Mouse (Mus musculus): Measurements from ENCODE around the gene Psmb9. TPM values are rescaled to one million over a fixed set of nuclear protein-coding genes. Genes with fewer than 3 reads are reported as not detected.
"Not testable (repeated sequence)": the region's sequence is repeated elsewhere in the genome, so short reads cannot be mapped to it uniquely, and the experiment has no call there.

The Psmb9 gene
- total RNA-seq, 1 experiment from 2014 or later, result 124 TPM

GRCm38 (mm10) chr17:34169279-34169678 lies 18.3 kb downstream of the Psmb9 start:
- ATAC-seq (replicated peaks in 1 of 2; ENCODE audit: insufficient read depth in 1 of 2, low FRiP score in 2 of 2, low TSS enrichment in 1 of 2, low read depth in 1 of 2, poor library complexity in 2 of 2, severe bottlenecking in 2 of 2), result peak in 1 of 2 experiments; percentile 38; a peak in 2 of 4 replicates

DNA sequence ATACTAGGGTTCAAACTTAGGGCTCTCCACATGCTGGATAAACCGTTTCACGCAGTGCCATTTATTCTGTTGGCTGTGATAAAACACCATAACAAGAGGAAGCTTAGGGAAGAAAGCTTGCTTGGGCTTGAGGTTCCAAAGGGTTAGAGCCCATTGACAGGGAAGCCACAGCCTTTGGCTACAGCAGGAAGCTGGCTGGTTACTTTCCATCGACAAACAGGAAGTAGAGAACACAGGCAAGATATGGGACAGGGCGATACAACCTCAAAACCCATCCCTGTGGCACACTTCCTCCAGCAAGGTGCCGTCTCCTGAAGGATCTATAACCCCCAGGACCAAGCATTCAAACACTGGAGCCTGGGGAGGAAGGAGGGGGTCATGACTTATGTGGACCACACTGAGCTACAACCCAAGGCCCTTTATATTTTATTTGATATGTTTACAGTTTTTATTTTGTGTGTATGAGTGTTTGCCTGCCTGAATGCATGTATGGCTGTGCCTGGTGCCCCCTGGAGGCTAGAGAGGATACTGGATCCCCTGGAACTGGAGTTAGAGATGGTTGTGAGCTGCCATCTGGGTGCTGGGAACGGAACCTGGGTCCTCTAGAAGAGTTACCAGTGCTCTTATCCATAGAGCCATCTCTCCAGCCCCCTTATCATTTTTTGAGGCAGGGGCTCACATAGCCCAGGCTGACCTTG lies 22.4 kb downstream of the Psmb9 start:
- peak; percentile 59 to 75 for ATAC-seq (replicated peaks in 1 of 2; ENCODE audit: insufficient read depth in 1 of 2, low FRiP score in 2 of 2, low TSS enrichment in 1 of 2, low read depth in 1 of 2, poor library complexity in 2 of 2, severe bottlenecking in 2 of 2)

GRCm38 (mm10) chr17:34164202-34164895 lies 23.2 kb downstream of the Psmb9 start:
- ATAC-seq (replicated peaks in 1 of 2; ENCODE audit: insufficient read depth in 1 of 2, low FRiP score in 2 of 2, low TSS enrichment in 1 of 2, low read depth in 1 of 2, poor library complexity in 2 of 2, severe bottlenecking in 2 of 2), result peak in 1 of 2 experiments; percentile 39; a peak in 2 of 4 replicates

- ATAC-seq (replicated peaks in 1 of 2; ENCODE audit: insufficient read depth in 1 of 2, low FRiP score in 2 of 2, low TSS enrichment in 1 of 2, low read depth in 1 of 2, poor library complexity in 2 of 2, severe bottlenecking in 2 of 2), result no peak
These were observed 32.0 kb downstream of the Psmb9 start for GRCm38 (mm10) chr17:34155534-34155933.

DNA sequence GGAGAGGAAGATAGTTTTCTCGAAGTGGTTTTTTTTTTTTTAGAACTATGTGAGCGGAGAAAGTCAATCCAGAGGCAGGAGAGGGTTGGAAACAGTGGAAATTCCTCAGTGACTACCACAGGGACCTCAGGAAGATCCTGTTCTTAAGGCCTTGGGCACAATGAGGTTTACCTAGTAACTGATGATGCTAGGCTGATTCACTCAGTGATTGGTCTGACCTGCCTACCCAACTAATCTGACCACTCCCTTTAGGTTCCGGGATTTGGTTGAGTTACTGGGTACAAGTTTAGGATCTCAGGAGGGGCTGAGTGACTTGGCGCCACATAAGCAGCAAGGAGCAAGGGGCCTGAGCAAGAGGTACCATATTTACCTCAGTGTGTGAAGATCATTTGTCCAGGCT lies 34.6 kb downstream of the Psmb9 start, which contains the start of gene H2-DMb1:
Gene H2-DMb1 (plus strand): TSS at position 150 of the 400 bp plus-strand sequence.
- peak; percentile 79 to 84 for ATAC-seq (replicated peaks in 1 of 2; ENCODE audit: insufficient read depth in 1 of 2, low FRiP score in 2 of 2, low TSS enrichment in 1 of 2, low read depth in 1 of 2, poor library complexity in 2 of 2, severe bottlenecking in 2 of 2)

DNA sequence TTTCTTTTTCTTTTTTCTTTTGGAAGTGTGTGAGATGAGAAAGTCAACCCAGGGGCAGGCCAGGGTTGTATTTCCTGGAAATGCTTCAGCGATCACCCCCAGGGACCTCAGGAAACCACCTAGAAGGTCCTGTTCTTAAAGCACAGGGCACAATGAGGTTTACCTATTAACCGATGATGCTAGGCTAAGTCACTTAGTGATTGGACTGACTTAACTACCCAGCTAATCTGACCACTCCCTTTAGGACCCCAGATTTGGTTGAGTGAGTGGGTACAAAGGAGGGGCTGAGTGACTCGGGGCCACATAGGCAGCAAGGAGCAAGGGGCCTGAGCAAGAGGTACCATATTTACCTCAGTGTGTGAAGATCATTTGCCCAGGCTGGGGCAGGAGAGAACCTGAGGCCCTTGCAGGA lies 42.6 kb downstream of the Psmb9 start:
- ATAC-seq (replicated peaks in 1 of 2; ENCODE audit: insufficient read depth in 1 of 2, low FRiP score in 2 of 2, low TSS enrichment in 1 of 2, low read depth in 1 of 2, poor library complexity in 2 of 2, severe bottlenecking in 2 of 2), result no peak

DNA sequence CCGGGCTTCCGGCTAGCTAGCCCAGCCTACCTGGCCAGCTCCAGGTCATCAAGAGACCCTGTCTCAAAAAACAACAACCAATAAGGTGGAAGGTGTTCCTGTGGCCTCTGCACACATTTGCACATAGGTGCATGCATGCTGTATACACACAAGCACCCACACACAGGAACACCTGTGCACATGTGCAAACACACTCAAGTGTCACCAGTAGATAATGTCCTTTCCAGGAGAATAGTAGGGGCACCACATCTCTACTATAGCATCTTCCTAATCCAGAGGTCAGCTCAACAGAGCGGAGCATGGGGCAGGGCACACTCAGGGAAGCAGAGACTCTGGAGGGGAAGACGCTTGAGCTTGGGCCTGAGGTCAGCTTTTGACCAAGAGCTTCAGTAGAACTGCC lies 43.3 kb downstream of the Psmb9 start:
- not testable (repeated sequence) for ATAC-seq (replicated peaks in 1 of 2; ENCODE audit: insufficient read depth in 1 of 2, low FRiP score in 2 of 2, low TSS enrichment in 1 of 2, low read depth in 1 of 2, poor library complexity in 2 of 2, severe bottlenecking in 2 of 2)

GRCm38 (mm10) chr17:34143461-34143860 lies 44.1 kb downstream of the Psmb9 start:
- no peak for ATAC-seq (replicated peaks in 1 of 2; ENCODE audit: insufficient read depth in 1 of 2, low FRiP score in 2 of 2, low TSS enrichment in 1 of 2, low read depth in 1 of 2, poor library complexity in 2 of 2, severe bottlenecking in 2 of 2)

DNA sequence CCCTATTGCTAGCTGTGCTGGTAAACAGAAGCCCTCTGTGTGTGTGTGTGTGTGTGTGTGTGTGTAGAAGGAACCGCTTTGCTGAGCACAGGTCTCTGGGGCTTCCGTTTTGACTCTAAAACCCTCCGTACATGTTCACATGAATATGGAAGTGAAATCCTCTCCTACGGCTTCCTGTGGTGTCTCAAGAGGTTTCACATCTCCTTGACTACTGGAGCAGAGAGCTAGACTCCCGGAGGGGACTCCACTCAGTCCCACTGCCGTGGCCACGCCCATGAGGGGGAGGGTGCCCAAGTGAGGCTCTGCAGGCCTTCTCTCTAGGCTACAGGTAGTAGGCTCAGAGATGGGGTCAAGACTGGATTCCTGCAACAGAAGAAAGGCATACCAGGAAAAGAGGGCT lies 44.5 kb downstream of the Psmb9 start, which contains the start of gene H2-DMb2:
Gene H2-DMb2 (plus strand): TSS at position 275 of the 400 bp plus-strand sequence.
- peak; percentile 77 to 85 for ATAC-seq (replicated peaks in 1 of 2; ENCODE audit: insufficient read depth in 1 of 2, low FRiP score in 2 of 2, low TSS enrichment in 1 of 2, low read depth in 1 of 2, poor library complexity in 2 of 2, severe bottlenecking in 2 of 2)

DNA sequence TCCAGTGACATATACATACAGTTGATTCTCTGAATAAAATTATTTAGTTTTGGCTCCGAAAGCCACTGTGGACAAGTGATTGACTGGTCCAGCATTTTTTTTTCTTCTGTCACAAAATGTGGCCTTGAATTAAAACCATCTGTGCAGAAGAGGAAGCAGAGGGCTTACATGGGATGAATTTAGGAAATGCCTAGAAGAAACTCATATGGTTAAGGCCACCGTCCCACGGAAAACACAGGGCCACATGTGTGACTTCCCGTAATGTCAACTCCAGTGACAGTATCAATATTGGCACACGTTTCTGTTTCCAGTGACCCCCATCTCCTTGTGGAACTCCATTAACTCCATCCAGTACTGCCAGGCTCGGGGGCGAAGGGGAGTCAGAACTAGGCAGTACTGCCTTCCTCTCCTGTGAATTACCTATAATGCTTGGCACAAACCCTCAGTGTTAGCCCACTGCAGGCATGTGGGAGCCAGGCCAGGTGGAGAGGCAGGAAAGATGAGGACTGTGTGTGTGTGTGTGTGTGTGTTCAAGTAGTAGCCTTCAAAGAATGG lies 45.0 kb downstream of the Psmb9 start:
- peak in 1 of 2 experiments; percentile 18; a peak in 3 of 4 replicates for ATAC-seq (replicated peaks in 1 of 2; ENCODE audit: insufficient read depth in 1 of 2, low FRiP score in 2 of 2, low TSS enrichment in 1 of 2, low read depth in 1 of 2, poor library complexity in 2 of 2, severe bottlenecking in 2 of 2)

GRCm38 (mm10) chr17:34141448-34141847 lies 46.1 kb downstream of the Psmb9 start:
- ATAC-seq (replicated peaks in 1 of 2; ENCODE audit: insufficient read depth in 1 of 2, low FRiP score in 2 of 2, low TSS enrichment in 1 of 2, low read depth in 1 of 2, poor library complexity in 2 of 2, severe bottlenecking in 2 of 2), result 0 out of 4 replicates have a peak, but pooled peaks of 1 of the 2 experiments have one; percentile 18

GRCm38 (mm10) chr17:34140240-34140639 lies 47.3 kb downstream of the Psmb9 start:
- no peak for ATAC-seq (replicated peaks in 1 of 2; ENCODE audit: insufficient read depth in 1 of 2, low FRiP score in 2 of 2, low TSS enrichment in 1 of 2, low read depth in 1 of 2, poor library complexity in 2 of 2, severe bottlenecking in 2 of 2)

DNA sequence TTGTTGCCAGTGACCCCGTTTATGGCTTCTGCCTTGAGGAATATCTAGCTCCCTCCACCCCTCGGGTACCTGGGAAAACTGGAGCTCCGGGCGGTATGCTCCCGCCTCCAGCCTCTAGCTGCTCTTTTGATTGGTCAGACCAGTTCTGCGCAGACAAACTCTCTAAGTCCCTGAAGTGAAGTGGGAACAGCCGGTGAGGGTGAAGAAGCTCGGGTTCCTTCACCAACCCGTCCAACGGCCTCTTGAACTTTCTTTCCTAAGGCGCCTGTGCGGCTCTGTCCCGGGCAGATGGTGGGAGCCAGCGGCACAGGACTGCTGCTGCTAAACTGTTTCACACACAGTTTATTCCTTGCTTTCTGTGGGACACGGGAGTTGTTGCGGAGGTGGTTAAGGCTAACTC lies 48.1 kb downstream of the Psmb9 start:
- no peak for ATAC-seq (replicated peaks in 1 of 2; ENCODE audit: insufficient read depth in 1 of 2, low FRiP score in 2 of 2, low TSS enrichment in 1 of 2, low read depth in 1 of 2, poor library complexity in 2 of 2, severe bottlenecking in 2 of 2)

- ATAC-seq (replicated peaks in 1 of 2; ENCODE audit: insufficient read depth in 1 of 2, low FRiP score in 2 of 2, low TSS enrichment in 1 of 2, low read depth in 1 of 2, poor library complexity in 2 of 2, severe bottlenecking in 2 of 2), result no peak
These were observed 48.9 kb downstream of the Psmb9 start for GRCm38 (mm10) chr17:34138655-34139054.

GRCm38 (mm10) chr17:34137601-34138000 lies 50.0 kb downstream of the Psmb9 start:
- no peak for ATAC-seq (replicated peaks in 1 of 2; ENCODE audit: insufficient read depth in 1 of 2, low FRiP score in 2 of 2, low TSS enrichment in 1 of 2, low read depth in 1 of 2, poor library complexity in 2 of 2, severe bottlenecking in 2 of 2)

GRCm38 (mm10) chr17:34135297-34136224 lies 52.0 kb downstream of the Psmb9 start:
- ATAC-seq (replicated peaks in 1 of 2; ENCODE audit: insufficient read depth in 1 of 2, low FRiP score in 2 of 2, low TSS enrichment in 1 of 2, low read depth in 1 of 2, poor library complexity in 2 of 2, severe bottlenecking in 2 of 2), result peak; percentile 98 to 99

- no peak for ATAC-seq (replicated peaks in 1 of 2; ENCODE audit: insufficient read depth in 1 of 2, low FRiP score in 2 of 2, low TSS enrichment in 1 of 2, low read depth in 1 of 2, poor library complexity in 2 of 2, severe bottlenecking in 2 of 2)
These were observed 53.1 kb downstream of the Psmb9 start for GRCm38 (mm10) chr17:34134451-34134850.

Data from hematopoietic stem cell, adult 5-6 weeks (primary cell).